28 mouse cellular contexts compared by ENCODE assay signal in the genomic region with DNA sequence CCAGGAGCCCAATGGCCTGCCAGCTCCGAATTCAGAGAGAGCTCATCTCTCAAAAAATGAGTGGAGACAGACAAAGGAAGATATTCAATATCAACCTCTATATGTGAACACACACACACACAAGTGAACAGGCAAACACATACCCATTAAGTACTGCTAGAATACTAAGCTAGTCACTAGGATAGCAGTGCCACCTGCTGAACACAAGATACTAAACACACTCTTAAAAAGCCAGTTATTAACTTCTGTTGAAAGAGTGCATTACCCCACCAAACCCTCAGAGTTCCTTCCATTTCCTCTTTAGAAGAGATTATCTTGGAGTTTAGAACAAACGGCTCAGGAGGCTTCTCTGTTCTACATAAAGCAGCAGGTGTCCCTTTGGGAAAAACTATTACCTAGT. TPM values are rescaled to one million over a fixed set of nuclear protein-coding genes. Genes with fewer than 3 reads are reported as not detected.
DNase-seq lines count a peak whose midpoint lies in the region; ATAC-seq and TF ChIP-seq lines count a peak whose summit lies in the region.
"Had no signal": no experiment of that assay in that cellular context is flagged by ENCODE, and none has a peak within 500 bp of the region (broad histone marks: within the 10 kb centered on the region; RNA-seq: fewer than 3 reads in every experiment).

No protein-coding gene starts in this region.

- WGBS in kidney, embryonic 15.5 days: 85% methylated on average over 2 of the region's 2 CpGs
- WGBS in lung, postnatal 0 days: 57% methylated on average over 2 of the region's 2 CpGs

- no peak for ATAC-seq in kidney, embryonic 15.5 days (replicated peaks; ENCODE audit: low FRiP score)
- ATAC-seq in lung, postnatal 0 days: no peak
- ATAC-seq in granulocyte monocyte progenitor cell, adult 5-6 weeks (replicated peaks; ENCODE audit: poor library complexity, severe bottlenecking): 0 out of 2 replicates have a peak, but pooled peaks have one; percentile 23
- ATAC-seq: forebrain, embryonic 15.5 days; hindbrain, embryonic 16.5 days; Patski had no signal

- no peak for DNase-seq in kidney, postnatal 36 days
- no peak for DNase-seq in lung, postnatal 0 days (ENCODE audit: low spot score)
- no peak for DNase-seq in lung, postnatal 36 days
- no peak for DNase-seq in adrenal gland, adult 2 months
- DNase-seq in cerebellum, postnatal 4 days (ENCODE audit: low spot score in 2 of 2): no peak
- DNase-seq: adrenal gland, postnatal 14 days; cerebellum, adult 11 months; cerebellum, adult 2 months; cerebellum, adult 9-11 months; cerebellum, postnatal 25 days; embryo, embryonic 11 days; gastrocnemius, postnatal 25 days; heart, adult 2 months; heart, postnatal 36 days had no signal

- H3K36me3 ChIP-seq in kidney, embryonic 15.5 days: peaks cover 23% of the 10 kb centered on the region
- H3K36me3 ChIP-seq in lung, postnatal 0 days (ENCODE audit: insufficient read depth, low read length): no peaks in the 10 kb centered on the region
- H3K36me3 ChIP-seq: forebrain, embryonic 15.5 days had no signal

- H3K9me3 ChIP-seq in kidney, embryonic 15.5 days (replicated peaks): no peaks in the 10 kb centered on the region
- no peaks in the 10 kb centered on the region for H3K9me3 ChIP-seq in lung, postnatal 0 days (ENCODE audit: low read length)
- H3K9me3 ChIP-seq: embryonic facial prominence, embryonic 10.5 days; embryonic facial prominence, embryonic 13.5 days; forebrain, embryonic 12.5 days; forebrain, embryonic 15.5 days; hindbrain, embryonic 10.5 days; hindbrain, embryonic 13.5 days had no signal

- no peak overlapping the region for H3K4me2 ChIP-seq in kidney, embryonic 15.5 days
- H3K4me2 ChIP-seq in lung, postnatal 0 days (replicated peaks; ENCODE audit: low read depth, low read length): no peak overlapping the region
- H3K4me2 ChIP-seq: embryonic facial prominence, embryonic 13.5 days; forebrain, embryonic 12.5 days; forebrain, embryonic 15.5 days; heart, embryonic 11.5 days; hindbrain, embryonic 13.5 days had no signal

- no peaks in the 10 kb centered on the region for H3K27me3 ChIP-seq in kidney, embryonic 15.5 days
- H3K27me3 ChIP-seq in lung, postnatal 0 days (replicated peaks; ENCODE audit: insufficient read depth, low read length): no peaks in the 10 kb centered on the region
- H3K27me3 ChIP-seq: embryonic facial prominence, embryonic 13.5 days; forebrain, embryonic 12.5 days; forebrain, embryonic 15.5 days; hindbrain, embryonic 13.5 days; Patski had no signal

- no peak for TF ChIP-seq EP300 in lung, postnatal 0 days (IDR thresholded peaks at IDR 0.05)

- TF ChIP-seq CTCF in lung, postnatal 0 days (IDR thresholded peaks at IDR 0.05): peak; percentile 29; the same call in 1 of the 2 replicates

- H3K4me3 ChIP-seq in kidney, embryonic 15.5 days (replicated peaks): no peak overlapping the region
- H3K4me3 ChIP-seq in lung, postnatal 0 days (ENCODE audit: low read depth, low read length): no peak overlapping the region
- H3K4me3 ChIP-seq: embryonic facial prominence, embryonic 10.5 days; embryonic facial prominence, embryonic 13.5 days; erythroblast, embryonic 14.5 days; forebrain, embryonic 12.5 days; forebrain, embryonic 15.5 days; heart, adult 2 months; hindbrain, embryonic 10.5 days; hindbrain, embryonic 13.5 days had no signal

- H3K4me1 ChIP-seq in kidney, embryonic 15.5 days: peaks cover 16% of the 10 kb centered on the region
- H3K4me1 ChIP-seq in lung, postnatal 0 days (ENCODE audit: insufficient read depth, low read depth, low read length): no peaks in the 10 kb centered on the region

- 0 out of 2 replicates have a peak overlapping the region, but pooled peaks have one; percentile 22 for H3K27ac ChIP-seq in kidney, embryonic 15.5 days
- H3K27ac ChIP-seq in lung, postnatal 0 days (ENCODE audit: low read length): no peak overlapping the region
- H3K27ac ChIP-seq: embryonic facial prominence, embryonic 10.5 days; embryonic facial prominence, embryonic 13.5 days; forebrain, embryonic 12.5 days; forebrain, embryonic 15.5 days; heart, adult 2 months; hindbrain, embryonic 10.5 days; hindbrain, embryonic 13.5 days had no signal

- H3K9ac ChIP-seq in kidney, embryonic 15.5 days: no peak overlapping the region
- H3K9ac ChIP-seq in lung, postnatal 0 days (replicated peaks; ENCODE audit: low read depth): no peak overlapping the region
- H3K9ac ChIP-seq: embryonic facial prominence, embryonic 13.5 days; forebrain, embryonic 12.5 days; forebrain, embryonic 15.5 days; hindbrain, embryonic 13.5 days had no signal

RNA-seq across cellular contexts. Expression of a gene that starts 4.8 kb away (rescaled TPM):
- 43.9 and 56.1 TPM in 2 replicates for polyA plus RNA-seq in kidney, embryonic 15.5 days (2015; fragmentation: Nextera tagmentation; extraction: Ambion mirVana)
- 48.3 and 51.7 TPM in 2 replicates for polyA plus RNA-seq in lung, postnatal 0 days (2015; fragmentation: Nextera tagmentation; extraction: Ambion mirVana)
- total RNA-seq in granulocyte monocyte progenitor cell, adult 5-6 weeks (2014; fragmentation: Nextera tagmentation): 34.2 and 45.7 TPM in 2 replicates
- total RNA-seq in granulocyte monocyte progenitor cell, adult 5-6 weeks (2017): 22.3 and 28.8 TPM in 2 replicates
- 100 to 1,000 TPM; 133 to 179 TPM for total RNA-seq in adrenal gland, adult 2 months (2021)
- 93.7 and 100 TPM in 2 replicates for polyA plus RNA-seq in adrenal gland, adult 2 months (2012; rRNA removed)

RNA-seq across cellular contexts. Expression of a gene that starts 5.6 kb away (rescaled TPM):
- 18.5 and 19.0 TPM in 2 replicates for polyA plus RNA-seq in kidney, embryonic 15.5 days (2015; fragmentation: Nextera tagmentation; extraction: Ambion mirVana)
- 9.5 and 10.5 TPM in 2 replicates for polyA plus RNA-seq in lung, postnatal 0 days (2015; fragmentation: Nextera tagmentation; extraction: Ambion mirVana)
- total RNA-seq in granulocyte monocyte progenitor cell, adult 5-6 weeks (2014; fragmentation: Nextera tagmentation): 8.8 and 11.8 TPM in 2 replicates
- total RNA-seq in granulocyte monocyte progenitor cell, adult 5-6 weeks (2017): 7.9 and 9.8 TPM in 2 replicates
- total RNA-seq in adrenal gland, adult 2 months (2021): 10 to 100 TPM; 13.0 to 13.5 TPM
- polyA plus RNA-seq in adrenal gland, adult 2 months (2012; rRNA removed): 12.7 and 13.6 TPM in 2 replicates

RNA-seq across cellular contexts. Expression of a gene that starts 39.8 kb away (rescaled TPM):
- 0.69 and 0.74 TPM in 2 replicates for polyA plus RNA-seq in kidney, embryonic 15.5 days (2015; fragmentation: Nextera tagmentation; extraction: Ambion mirVana)
- 3.0 and 3.9 TPM in 2 replicates for polyA plus RNA-seq in lung, postnatal 0 days (2015; fragmentation: Nextera tagmentation; extraction: Ambion mirVana)
- not detected in 2 replicates for total RNA-seq in granulocyte monocyte progenitor cell, adult 5-6 weeks (2014; fragmentation: Nextera tagmentation)
- total RNA-seq in granulocyte monocyte progenitor cell, adult 5-6 weeks (2017): not detected in 2 replicates
- 1 to 10 TPM; 1.9 to 2.3 TPM for total RNA-seq in adrenal gland, adult 2 months (2021)
- 4.0 and 7.9 TPM in 2 replicates for polyA plus RNA-seq in adrenal gland, adult 2 months (2012; rRNA removed)
- total RNA-seq: gastrocnemius, adult 8-10 months; heart, adult 2 months; heart, postnatal 36 days had no signal
- polyA plus RNA-seq: erythroblast, embryonic 14.5 days; heart, postnatal 0 days had no signal

RNA-seq across cellular contexts. Expression of a gene that starts 57.4 kb away (rescaled TPM):
- 1.3 and 1.7 TPM in 2 replicates for polyA plus RNA-seq in kidney, embryonic 15.5 days (2015; fragmentation: Nextera tagmentation; extraction: Ambion mirVana)
- polyA plus RNA-seq in lung, postnatal 0 days (2015; fragmentation: Nextera tagmentation; extraction: Ambion mirVana): 1.3 and 1.4 TPM in 2 replicates
- total RNA-seq in granulocyte monocyte progenitor cell, adult 5-6 weeks (2014; fragmentation: Nextera tagmentation): 3.2 TPM in 1 of 2 replicates, not detected in the other
- total RNA-seq in granulocyte monocyte progenitor cell, adult 5-6 weeks (2017): not detected in 2 replicates
- 1 to 10 TPM; 1.8 to 2.9 TPM for total RNA-seq in adrenal gland, adult 2 months (2021)
- 0.27 TPM in 1 of 2 replicates, not detected in the other for polyA plus RNA-seq in adrenal gland, adult 2 months (2012; rRNA removed)
- total RNA-seq: gastrocnemius, adult 8-10 months; gastrocnemius, postnatal 25 days; heart, adult 2 months; heart, postnatal 36 days had no signal
- polyA plus RNA-seq: erythroblast, embryonic 14.5 days had no signal

RNA-seq across cellular contexts. Expression of a gene that starts 58.1 kb away (rescaled TPM):
- 2.1 and 2.2 TPM in 2 replicates for polyA plus RNA-seq in kidney, embryonic 15.5 days (2015; fragmentation: Nextera tagmentation; extraction: Ambion mirVana)
- polyA plus RNA-seq in lung, postnatal 0 days (2015; fragmentation: Nextera tagmentation; extraction: Ambion mirVana): 1.4 TPM in 2 replicates
- total RNA-seq in granulocyte monocyte progenitor cell, adult 5-6 weeks (2014; fragmentation: Nextera tagmentation): 9.6 and 9.8 TPM in 2 replicates
- total RNA-seq in granulocyte monocyte progenitor cell, adult 5-6 weeks (2017): 5.4 and 8.0 TPM in 2 replicates
- total RNA-seq in adrenal gland, adult 2 months (2021): 10 to 100 TPM; 25.7 to 28.6 TPM
- polyA plus RNA-seq in adrenal gland, adult 2 months (2012; rRNA removed): 4.3 and 5.6 TPM in 2 replicates
